Mouse (Mus musculus): ENCODE data around the gene Cox19. TPM values are rescaled to one million over a fixed set of nuclear protein-coding genes. Genes with fewer than 3 reads are reported as not detected.

Gene Cox19
- polyA plus RNA-seq, 2 experiments: 77.8 to 108 TPM

DNA sequence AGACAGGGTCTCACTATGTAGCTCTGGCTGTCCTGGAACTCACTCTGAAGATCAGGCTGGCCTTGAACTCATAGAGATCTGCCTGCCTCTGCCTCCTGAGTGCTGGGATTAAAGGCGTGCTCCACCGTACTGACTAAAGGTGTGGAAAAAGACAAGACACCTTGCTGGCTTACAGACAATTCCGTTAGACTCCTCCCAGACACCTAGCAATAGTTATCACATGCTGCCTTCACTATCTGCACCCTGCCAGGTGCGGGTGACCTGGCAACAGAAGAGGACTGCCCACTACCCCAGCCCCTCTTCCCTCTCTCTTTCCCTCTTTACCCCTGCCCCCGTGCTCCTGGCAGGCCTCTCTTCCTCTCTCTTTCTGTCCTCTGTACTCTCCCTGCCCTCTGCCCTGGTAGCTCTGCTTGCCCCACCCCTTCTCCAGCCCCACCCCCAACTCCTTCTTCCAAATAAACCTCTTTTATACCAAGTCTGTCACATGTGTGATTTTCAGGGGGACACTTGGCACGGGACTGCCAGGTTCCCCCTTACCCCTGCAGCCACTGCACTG, 22.7 kb upstream of the Cox19 start:
- WGBS: 75% methylated on average over 6 of the region's 6 CpGs
- DNase-seq (ENCODE audit: low spot score) (no peak), ATAC-seq (ENCODE audit: low FRiP score, low read depth) (no peak)
- no peak for TF ChIP-seq POLR2A (IDR thresholded peaks at IDR 0.05; ENCODE audit: borderline replicate concordance, extremely low read depth, insufficient read depth, insufficient read length)
- H3K4me2 ChIP-seq (replicated peaks; ENCODE audit: low read depth, low read length, severe bottlenecking): no peak overlapping the region
- H3K27ac ChIP-seq (replicated peaks; ENCODE audit: low read depth, low read length): no peak overlapping the region
- H3K36me3 ChIP-seq (ENCODE audit: control insufficient read depth, insufficient read depth, low read length): no peaks in the 10 kb centered on the region
- no peak overlapping the region for H3K4me3 ChIP-seq (replicated peaks; ENCODE audit: low read length)
- no peaks in the 10 kb centered on the region for H3K27me3 ChIP-seq (ENCODE audit: control insufficient read depth, insufficient read depth, low read length)
- H3K4me1 ChIP-seq (ENCODE audit: control insufficient read depth, insufficient read depth, low read length): peaks cover 36% of the 10 kb centered on the region
- H3K9me3 ChIP-seq (ENCODE audit: control insufficient read depth, low read length): no peaks in the 10 kb centered on the region
- H3K9ac ChIP-seq (ENCODE audit: low read depth, low read length, severe bottlenecking): no peak overlapping the region

DNA sequence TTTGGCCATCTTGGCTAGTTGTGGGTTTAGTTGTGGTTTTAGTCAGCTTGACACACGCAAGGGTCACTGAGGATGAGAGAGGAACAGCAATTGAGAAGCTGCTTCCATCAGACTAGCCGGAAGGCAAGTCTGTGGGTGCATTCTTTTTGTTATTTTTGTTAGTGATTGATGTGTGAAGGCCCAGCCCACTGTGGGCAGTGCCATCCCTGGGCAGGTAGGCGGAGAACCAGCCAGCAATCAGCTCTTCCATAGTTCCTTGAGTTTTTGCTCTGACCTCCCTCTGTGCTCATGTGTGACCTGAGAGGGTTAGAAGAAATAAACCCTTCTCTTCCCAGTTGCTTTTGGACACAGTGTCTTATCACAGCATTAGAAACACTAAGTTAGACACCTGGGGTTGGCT, 21.9 kb upstream of the Cox19 start:
- Histone ChIP-seq H3K9ac (ENCODE audit: low read depth, low read length, severe bottlenecking) (no peak overlapping the region), H3K27me3 (ENCODE audit: control insufficient read depth, insufficient read depth, low read length) (no peaks in the 10 kb centered on the region), H3K4me2 (replicated peaks; ENCODE audit: low read depth, low read length, severe bottlenecking) (no peak overlapping the region), H3K36me3 (ENCODE audit: control insufficient read depth, insufficient read depth, low read length) (no peaks in the 10 kb centered on the region), H3K9me3 (ENCODE audit: control insufficient read depth, low read length) (no peaks in the 10 kb centered on the region), H3K27ac (replicated peaks; ENCODE audit: low read depth, low read length) (no peak overlapping the region), H3K4me3 (replicated peaks; ENCODE audit: low read length) (no peak overlapping the region), H3K4me1 (ENCODE audit: control insufficient read depth, insufficient read depth, low read length) (peaks cover 30% of the 10 kb centered on the region)
- 79% methylated on average over 3 of the region's 3 CpGs for WGBS
- no peak for DNase-seq (ENCODE audit: low spot score)
- TF ChIP-seq POLR2A (IDR thresholded peaks at IDR 0.05; ENCODE audit: borderline replicate concordance, extremely low read depth, insufficient read depth, insufficient read length): no peak
- ATAC-seq (ENCODE audit: low FRiP score, low read depth): no peak

DNA sequence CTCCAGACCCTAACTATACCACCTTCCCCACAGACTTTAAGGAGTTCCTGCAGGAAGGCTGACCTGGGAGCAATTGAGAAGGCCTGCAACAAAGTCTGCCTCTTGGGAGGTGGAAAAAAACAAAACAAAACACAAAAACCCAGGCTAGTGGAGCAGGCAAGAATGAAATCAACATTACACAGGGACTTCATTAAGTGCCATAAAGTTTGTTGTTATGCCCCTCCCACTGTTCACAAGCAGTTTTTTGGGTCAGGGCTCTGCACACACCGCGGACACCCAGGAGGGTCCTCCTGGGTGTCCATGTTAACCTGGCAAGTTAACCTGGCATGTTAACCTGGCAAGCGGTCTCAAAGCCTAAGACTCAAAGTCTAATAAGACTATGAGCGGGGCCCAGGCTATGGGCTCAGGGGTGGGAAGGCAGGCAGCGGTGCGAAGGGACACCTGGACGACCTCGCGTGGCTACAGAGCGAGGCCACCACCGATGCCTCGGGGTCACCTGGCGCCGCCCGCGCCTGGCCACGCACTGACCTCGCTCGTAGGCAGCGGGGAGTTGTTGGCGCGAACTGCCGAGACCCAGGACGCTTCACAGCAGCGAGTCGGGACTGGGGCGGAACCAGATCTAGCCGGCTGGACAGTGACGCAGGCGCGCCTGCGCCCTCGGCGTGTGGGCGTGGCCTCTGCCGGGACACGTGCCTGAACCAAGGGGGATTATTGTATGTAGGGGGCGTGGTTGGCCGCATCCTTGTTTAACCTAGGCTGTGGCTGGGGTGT, 20.6 kb upstream of the Cox19 start:
- Histone ChIP-seq H3K4me2 (replicated peaks; ENCODE audit: low read depth, low read length, severe bottlenecking) (peak overlapping the region; percentile 85), H3K9ac (ENCODE audit: low read depth, low read length, severe bottlenecking) (peak overlapping the region; percentile 98), H3K27ac (replicated peaks; ENCODE audit: low read depth, low read length) (peak overlapping the region; percentile 86), H3K4me1 (ENCODE audit: control insufficient read depth, insufficient read depth, low read length) (peaks cover 18% of the 10 kb centered on the region), H3K36me3 (ENCODE audit: control insufficient read depth, insufficient read depth, low read length) (no peaks in the 10 kb centered on the region), H3K4me3 (replicated peaks; ENCODE audit: low read length) (peak overlapping the region; percentile 71), H3K9me3 (ENCODE audit: control insufficient read depth, low read length) (no peaks in the 10 kb centered on the region), H3K27me3 (ENCODE audit: control insufficient read depth, insufficient read depth, low read length) (no peaks in the 10 kb centered on the region)
- TF ChIP-seq POLR2A (IDR thresholded peaks at IDR 0.05; ENCODE audit: borderline replicate concordance, extremely low read depth, insufficient read depth, insufficient read length): peak; percentile 80; the same call in 1 of the 2 replicates
- DNase-seq (ENCODE audit: low spot score) (peak; percentile 93), ATAC-seq (ENCODE audit: low FRiP score, low read depth) (peak; percentile 96)
- 3% methylated on average over 38 of the region's 39 CpGs for WGBS

DNA sequence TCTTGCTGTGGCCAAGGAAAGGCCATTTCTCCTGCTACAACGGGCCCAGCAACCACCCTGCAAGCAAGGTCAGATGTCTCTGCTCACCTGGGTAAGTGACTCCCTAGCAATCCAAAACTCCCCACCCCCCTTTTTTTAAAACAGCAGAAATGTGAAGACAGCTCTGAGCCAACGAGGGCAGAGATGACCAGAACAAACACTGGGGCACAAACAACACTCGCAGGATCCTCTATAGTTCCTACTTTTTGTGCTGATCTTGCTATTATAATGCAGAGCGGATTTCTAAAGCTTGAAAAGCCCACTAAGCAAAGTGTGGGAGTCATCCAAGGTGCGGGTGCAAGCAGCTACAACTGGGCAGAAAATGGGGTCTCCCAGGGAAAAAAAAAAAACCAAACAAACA, 19.9 kb upstream of the Cox19 start:
- DNase-seq (ENCODE audit: low spot score): no peak
- Histone ChIP-seq H3K36me3 (ENCODE audit: control insufficient read depth, insufficient read depth, low read length) (no peaks in the 10 kb centered on the region), H3K27ac (replicated peaks; ENCODE audit: low read depth, low read length) (peak overlapping the region; percentile 86; the same call in 1 of the 2 replicates), H3K4me3 (replicated peaks; ENCODE audit: low read length) (peak overlapping the region; percentile 71), H3K27me3 (ENCODE audit: control insufficient read depth, insufficient read depth, low read length) (no peaks in the 10 kb centered on the region), H3K4me2 (replicated peaks; ENCODE audit: low read depth, low read length, severe bottlenecking) (peak overlapping the region; percentile 85), H3K4me1 (ENCODE audit: control insufficient read depth, insufficient read depth, low read length) (peaks cover 18% of the 10 kb centered on the region), H3K9me3 (ENCODE audit: control insufficient read depth, low read length) (no peaks in the 10 kb centered on the region), H3K9ac (ENCODE audit: low read depth, low read length, severe bottlenecking) (peak overlapping the region; percentile 98)
- TF ChIP-seq POLR2A (IDR thresholded peaks at IDR 0.05; ENCODE audit: borderline replicate concordance, extremely low read depth, insufficient read depth, insufficient read length): no peak
- 73% methylated on average over 5 of the region's 5 CpGs for WGBS
- no peak for ATAC-seq (ENCODE audit: low FRiP score, low read depth)

DNA sequence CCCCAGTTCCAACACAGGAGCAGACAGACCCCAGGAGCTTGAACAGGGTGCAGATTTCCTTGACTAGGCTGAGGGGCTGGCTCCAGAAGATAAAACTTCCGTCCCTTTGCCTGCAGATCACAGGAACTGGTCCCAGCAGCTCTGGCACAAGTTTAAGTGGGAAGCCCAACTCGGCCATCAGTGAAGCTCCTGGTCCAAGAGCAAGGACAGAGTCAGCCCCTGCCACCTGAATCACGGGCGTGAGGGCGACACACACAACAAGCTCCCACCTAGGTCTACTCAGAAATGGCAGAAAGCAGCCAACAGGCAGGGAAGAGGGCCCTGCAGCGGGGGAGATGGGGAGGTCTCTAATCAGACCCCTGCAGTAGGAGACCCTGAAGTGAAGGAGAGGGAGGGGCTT, 19.1 kb upstream of the Cox19 start:
- H3K27ac ChIP-seq (replicated peaks; ENCODE audit: low read depth, low read length): no peak overlapping the region

More for the DNA sequence above, 19.1 kb upstream of the Cox19 start:
- peaks cover 18% of the 10 kb centered on the region for H3K4me1 ChIP-seq (ENCODE audit: control insufficient read depth, insufficient read depth, low read length)
- no peak for TF ChIP-seq POLR2A (IDR thresholded peaks at IDR 0.05; ENCODE audit: borderline replicate concordance, extremely low read depth, insufficient read depth, insufficient read length)
- no peaks in the 10 kb centered on the region for H3K27me3 ChIP-seq (ENCODE audit: control insufficient read depth, insufficient read depth, low read length)
- H3K9ac ChIP-seq (ENCODE audit: low read depth, low read length, severe bottlenecking): 0 out of 2 replicates have a peak overlapping the region, but pooled peaks have one; percentile 31
- DNase-seq (ENCODE audit: low spot score) (no peak), ATAC-seq (ENCODE audit: low FRiP score, low read depth) (no peak)
- no peaks in the 10 kb centered on the region for H3K9me3 ChIP-seq (ENCODE audit: control insufficient read depth, low read length)
- no peak overlapping the region for H3K4me3 ChIP-seq (replicated peaks; ENCODE audit: low read length)
- H3K4me2 ChIP-seq (replicated peaks; ENCODE audit: low read depth, low read length, severe bottlenecking): no peak overlapping the region
- H3K36me3 ChIP-seq (ENCODE audit: control insufficient read depth, insufficient read depth, low read length): no peaks in the 10 kb centered on the region
- WGBS: 85% methylated on average over 6 of the region's 6 CpGs

All from limb, embryonic 14.5 days (tissue).